In the genomic region with DNA sequence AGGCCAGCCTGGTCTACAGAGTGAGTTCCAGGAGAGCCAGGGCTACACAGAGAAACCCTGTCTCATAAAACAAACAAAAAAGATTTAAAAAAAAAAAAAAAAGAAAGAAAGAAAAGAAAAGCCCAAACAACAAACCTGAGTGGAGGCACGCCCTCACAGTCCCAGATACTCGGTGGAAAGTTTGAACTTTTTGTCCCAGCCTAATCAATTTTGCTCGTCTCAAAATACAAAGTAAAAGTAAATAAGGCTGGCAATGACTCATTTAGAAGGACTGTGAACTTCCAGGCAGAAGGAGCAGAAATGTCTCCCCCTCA, we compare ENCODE assay signal across 8 mouse cellular contexts. TPM values are rescaled to one million over a fixed set of nuclear protein-coding genes. Genes with fewer than 3 reads are reported as not detected.
DNase-seq lines count a peak whose midpoint lies in the region; ATAC-seq and TF ChIP-seq lines count a peak whose summit lies in the region.

No protein-coding gene starts in this region.

- ATAC-seq in megakaryocyte, adult 5-6 weeks (ENCODE audit: poor library complexity, severe bottlenecking), result no peak
- ATAC-seq in limb, embryonic 14.5 days (ENCODE audit: low FRiP score, low read depth), result no peak
- no peak; the same call in 1 of the 2 replicates for ATAC-seq in stomach, postnatal 0 days (ENCODE audit: low FRiP score, low TSS enrichment)

- H3K4me3 ChIP-seq in megakaryocyte, embryonic 14.5 days (replicated peaks), result peak overlapping the region; percentile 96
- peak overlapping the region; percentile 64 for H3K4me3 ChIP-seq in limb, embryonic 14.5 days (replicated peaks; ENCODE audit: low read length)
- H3K4me3 ChIP-seq in stomach, postnatal 0 days (ENCODE audit: low read depth, low read length), result peak overlapping the region; percentile 71

- no peak for TF ChIP-seq POLR2A in limb, embryonic 14.5 days (IDR thresholded peaks at IDR 0.05; ENCODE audit: borderline replicate concordance, extremely low read depth, insufficient read depth, insufficient read length)

- WGBS in limb, embryonic 14.5 days, result 53% methylated on average over 3 of the region's 3 CpGs
- WGBS in stomach, postnatal 0 days, result 20% methylated on average over 3 of the region's 3 CpGs

- peaks cover 61% of the 10 kb centered on the region for H3K4me1 ChIP-seq in megakaryocyte, embryonic 14.5 days
- peaks cover 16% of the 10 kb centered on the region; the same call in 1 of the 2 replicates for H3K4me1 ChIP-seq in limb, embryonic 14.5 days (ENCODE audit: control insufficient read depth, insufficient read depth, low read length)
- no peaks in the 10 kb centered on the region for H3K4me1 ChIP-seq in stomach, postnatal 0 days (replicated peaks; ENCODE audit: control insufficient read depth, insufficient read depth)

- peak; percentile 34 for DNase-seq in cerebellum, adult 9-10 months
- no peak for DNase-seq in cerebellum, adult 11-12 months
- no peak for DNase-seq in limb, embryonic 14.5 days (ENCODE audit: low spot score)
- DNase-seq in stomach, postnatal 0 days (ENCODE audit: low spot score), result no peak
- no peak for DNase-seq in spleen, postnatal 36 days (ENCODE audit: low spot score in 2 of 2)
- DNase-seq in adrenal gland, postnatal 10 days, result no peak

- peak overlapping the region; percentile 99 for H3K4me2 ChIP-seq in limb, embryonic 14.5 days (replicated peaks; ENCODE audit: low read depth, low read length, severe bottlenecking)
- H3K4me2 ChIP-seq in stomach, postnatal 0 days (replicated peaks; ENCODE audit: low read depth), result peak overlapping the region; percentile 94

- no peak overlapping the region for H3K27ac ChIP-seq in limb, embryonic 14.5 days (replicated peaks; ENCODE audit: low read depth, low read length)
- no peak overlapping the region for H3K27ac ChIP-seq in stomach, postnatal 0 days (replicated peaks)

- H3K36me3 ChIP-seq in megakaryocyte, embryonic 14.5 days (replicated peaks; ENCODE audit: low read length), result peaks cover 76% of the 10 kb centered on the region
- peaks cover 19% of the 10 kb centered on the region for H3K36me3 ChIP-seq in limb, embryonic 14.5 days (ENCODE audit: control insufficient read depth, insufficient read depth, low read length)
- peaks cover 9% of the 10 kb centered on the region for H3K36me3 ChIP-seq in stomach, postnatal 0 days (ENCODE audit: control insufficient read depth, insufficient read depth, low read length)

- H3K9ac ChIP-seq in limb, embryonic 14.5 days (ENCODE audit: low read depth, low read length, severe bottlenecking), result peak overlapping the region; percentile 73; the same call in 1 of the 2 replicates
- H3K9ac ChIP-seq in stomach, postnatal 0 days (ENCODE audit: low read length), result peak overlapping the region; percentile 72

- no peaks in the 10 kb centered on the region for H3K27me3 ChIP-seq in megakaryocyte, embryonic 14.5 days (replicated peaks)
- no peaks in the 10 kb centered on the region for H3K27me3 ChIP-seq in limb, embryonic 14.5 days (ENCODE audit: control insufficient read depth, insufficient read depth, low read length)
- H3K27me3 ChIP-seq in stomach, postnatal 0 days (ENCODE audit: control insufficient read depth, insufficient read depth, low read length), result no peaks in the 10 kb centered on the region

- no peaks in the 10 kb centered on the region for H3K9me3 ChIP-seq in megakaryocyte, embryonic 14.5 days
- H3K9me3 ChIP-seq in limb, embryonic 14.5 days (ENCODE audit: control insufficient read depth, low read length), result no peaks in the 10 kb centered on the region
- no peaks in the 10 kb centered on the region for H3K9me3 ChIP-seq in stomach, postnatal 0 days (ENCODE audit: control insufficient read depth, low read length)

- no peak for TF ChIP-seq CTCF in stomach, postnatal 0 days (IDR thresholded peaks at IDR 0.05; ENCODE audit: low read depth)

- TF ChIP-seq EP300 in stomach, postnatal 0 days (optimal IDR thresholded peaks at IDR 0.05), result no peak

RNA-seq across cellular contexts. Expression of a gene that starts 1.0 kb away (rescaled TPM):
- polyA plus RNA-seq in megakaryocyte, embryonic 14.5 days (2012; ENCODE audit: insufficient read depth, low replicate concordance), result 110 and 123 TPM in 2 replicates
- 29.3 and 30.8 TPM in 2 replicates for total RNA-seq in megakaryocyte, adult 5-6 weeks (2015)
- total RNA-seq in megakaryocyte, adult 5-6 weeks (2017), result 13.5 and 16.8 TPM in 2 replicates
- 12.4 and 13.9 TPM in 2 replicates for polyA plus RNA-seq in limb, embryonic 14.5 days (2012; rRNA removed)
- 15.5 and 16.4 TPM in 2 replicates for polyA plus RNA-seq in limb, embryonic 14.5 days (2014; fragmentation: Nextera tagmentation; extraction: Ambion mirVana)
- polyA plus RNA-seq in stomach, postnatal 0 days (2015; fragmentation: Nextera tagmentation; extraction: Ambion mirVana), result 26.8 and 28.1 TPM in 2 replicates
- total RNA-seq in adrenal gland, postnatal 10 days (2021), result 10 to 100 TPM; 30.4 to 31.3 TPM

RNA-seq across cellular contexts. Expression of a gene that starts 9.4 kb away (rescaled TPM):
- 3.8 and 7.4 TPM in 2 replicates for polyA plus RNA-seq in megakaryocyte, embryonic 14.5 days (2012; ENCODE audit: insufficient read depth, low replicate concordance)
- total RNA-seq in megakaryocyte, adult 5-6 weeks (2015), result 0.93 TPM in 1 of 2 replicates, not detected in the other
- 0.61 and 0.77 TPM in 2 replicates for total RNA-seq in megakaryocyte, adult 5-6 weeks (2017)
- 21.1 and 24.7 TPM in 2 replicates for polyA plus RNA-seq in limb, embryonic 14.5 days (2012; rRNA removed)
- 8.1 and 10.8 TPM in 2 replicates for polyA plus RNA-seq in limb, embryonic 14.5 days (2014; fragmentation: Nextera tagmentation; extraction: Ambion mirVana)
- 4.1 TPM in 2 replicates for polyA plus RNA-seq in stomach, postnatal 0 days (2015; fragmentation: Nextera tagmentation; extraction: Ambion mirVana)
- total RNA-seq in adrenal gland, postnatal 10 days (2021), result 1 to 10 TPM; 7.1 to 7.2 TPM

RNA-seq across cellular contexts. Expression of a gene that starts 9.5 kb away (rescaled TPM):
- polyA plus RNA-seq in megakaryocyte, embryonic 14.5 days (2012; ENCODE audit: insufficient read depth, low replicate concordance), result 60.5 and 134 TPM in 2 replicates
- total RNA-seq in megakaryocyte, adult 5-6 weeks (2015), result not detected in 2 replicates
- not detected in 2 replicates for total RNA-seq in megakaryocyte, adult 5-6 weeks (2017)
- 4.2 and 4.4 TPM in 2 replicates for polyA plus RNA-seq in limb, embryonic 14.5 days (2012; rRNA removed)
- polyA plus RNA-seq in limb, embryonic 14.5 days (2014; fragmentation: Nextera tagmentation; extraction: Ambion mirVana), result 4.3 and 6.7 TPM in 2 replicates
- 0.55 and 0.76 TPM in 2 replicates for polyA plus RNA-seq in stomach, postnatal 0 days (2015; fragmentation: Nextera tagmentation; extraction: Ambion mirVana)
- total RNA-seq in adrenal gland, postnatal 10 days (2021), result 1 to 10 TPM; 2.3 to 3.3 TPM

RNA-seq across cellular contexts. Expression of a gene that starts 20.4 kb away (rescaled TPM):
- polyA plus RNA-seq in megakaryocyte, embryonic 14.5 days (2012; ENCODE audit: insufficient read depth, low replicate concordance), result 4.1 and 4.9 TPM in 2 replicates
- total RNA-seq in megakaryocyte, adult 5-6 weeks (2015), result not detected in 2 replicates
- total RNA-seq in megakaryocyte, adult 5-6 weeks (2017), result 0.04 TPM in 1 of 2 replicates, not detected in the other
- polyA plus RNA-seq in limb, embryonic 14.5 days (2012; rRNA removed), result 1.5 and 1.7 TPM in 2 replicates
- polyA plus RNA-seq in limb, embryonic 14.5 days (2014; fragmentation: Nextera tagmentation; extraction: Ambion mirVana), result 0.45 and 0.50 TPM in 2 replicates
- polyA plus RNA-seq in stomach, postnatal 0 days (2015; fragmentation: Nextera tagmentation; extraction: Ambion mirVana), result 0.01 TPM in 1 of 2 replicates, not detected in the other
- under 1 TPM; 0.18 to 0.27 TPM for total RNA-seq in adrenal gland, postnatal 10 days (2021)

RNA-seq across cellular contexts. Expression of a gene that starts 20.7 kb away (rescaled TPM):
- 26.0 and 35.6 TPM in 2 replicates for polyA plus RNA-seq in megakaryocyte, embryonic 14.5 days (2012; ENCODE audit: insufficient read depth, low replicate concordance)
- total RNA-seq in megakaryocyte, adult 5-6 weeks (2015), result 21.9 and 25.3 TPM in 2 replicates
- total RNA-seq in megakaryocyte, adult 5-6 weeks (2017), result 3.6 and 5.9 TPM in 2 replicates
- polyA plus RNA-seq in limb, embryonic 14.5 days (2012; rRNA removed), result 55.9 and 56.9 TPM in 2 replicates
- 66.0 and 77.8 TPM in 2 replicates for polyA plus RNA-seq in limb, embryonic 14.5 days (2014; fragmentation: Nextera tagmentation; extraction: Ambion mirVana)
- polyA plus RNA-seq in stomach, postnatal 0 days (2015; fragmentation: Nextera tagmentation; extraction: Ambion mirVana), result 24.6 and 25.0 TPM in 2 replicates
- total RNA-seq in adrenal gland, postnatal 10 days (2021), result 10 to 100 TPM; 22.3 to 23.9 TPM
